In genomic region chr7:78718191-78718609, GRCm38 (mm10) we compare ENCODE assay signal across 9 mouse cellular contexts. TPM values are rescaled to one million over a fixed set of nuclear protein-coding genes. Genes with fewer than 3 reads are reported as not detected.
DNase-seq lines count a peak whose midpoint lies in the region; ATAC-seq and TF ChIP-seq lines count a peak whose summit lies in the region.
"Had no signal": no experiment of that assay in that cellular context is flagged by ENCODE, and none has a peak within 500 bp of the region (broad histone marks: within the 10 kb centered on the region; RNA-seq: fewer than 3 reads in every experiment).

No protein-coding gene starts in this region.

- TF ChIP-seq CTCF in heart, postnatal 0 days (IDR thresholded peaks at IDR 0.05; ENCODE audit: low read depth), result no peak
- TF ChIP-seq CTCF in stomach, postnatal 0 days (IDR thresholded peaks at IDR 0.05; ENCODE audit: low read depth), result no peak
- TF ChIP-seq CTCF in liver, postnatal 0 days (IDR thresholded peaks at IDR 0.05; ENCODE audit: low read depth), result no peak

- no peak overlapping the region for H3K9ac ChIP-seq in heart, postnatal 0 days (replicated peaks; ENCODE audit: low read depth, low read length)
- no peak overlapping the region for H3K9ac ChIP-seq in stomach, postnatal 0 days (ENCODE audit: low read length)
- no peak overlapping the region for H3K9ac ChIP-seq in liver, postnatal 0 days (replicated peaks)

- no peaks in the 10 kb centered on the region for H3K9me3 ChIP-seq in heart, postnatal 0 days (replicated peaks; ENCODE audit: control insufficient read depth, low read length)
- no peaks in the 10 kb centered on the region for H3K9me3 ChIP-seq in stomach, postnatal 0 days (ENCODE audit: control insufficient read depth, low read length)
- no peaks in the 10 kb centered on the region for H3K9me3 ChIP-seq in liver, postnatal 0 days (ENCODE audit: low read length)

- no peaks in the 10 kb centered on the region for H3K4me1 ChIP-seq in heart, postnatal 0 days (ENCODE audit: control insufficient read depth, insufficient read depth)
- no peaks in the 10 kb centered on the region for H3K4me1 ChIP-seq in stomach, postnatal 0 days (replicated peaks; ENCODE audit: control insufficient read depth, insufficient read depth)
- H3K4me1 ChIP-seq in liver, postnatal 0 days (ENCODE audit: insufficient read depth), result no peaks in the 10 kb centered on the region

- no peaks in the 10 kb centered on the region for H3K36me3 ChIP-seq in heart, postnatal 0 days (replicated peaks; ENCODE audit: control insufficient read depth, insufficient read depth, low read length)
- H3K36me3 ChIP-seq in stomach, postnatal 0 days (ENCODE audit: control insufficient read depth, insufficient read depth, low read length), result no peaks in the 10 kb centered on the region
- no peaks in the 10 kb centered on the region for H3K36me3 ChIP-seq in liver, postnatal 0 days (replicated peaks; ENCODE audit: insufficient read depth, low read length)

- DNase-seq in heart, postnatal 0 days (ENCODE audit: low spot score), result no peak
- no peak for DNase-seq in heart, adult 11 months
- DNase-seq in cerebellum, postnatal 25 days, result peak; percentile 80 to 82
- DNase-seq in layer of hippocampus, postnatal 36 days, result peak; percentile 60 to 66
- DNase-seq in stomach, postnatal 0 days (ENCODE audit: low spot score), result peak; percentile 19
- no peak for DNase-seq in Muller cell, postnatal 12 days (ENCODE audit: inconsistent ontology term)
- DNase-seq in liver, postnatal 0 days, result no peak
- no peak for DNase-seq in gastrocnemius, adult 8-10 months (ENCODE audit: low spot score in 2 of 2)

- H3K27me3 ChIP-seq in heart, postnatal 0 days (ENCODE audit: control insufficient read depth, insufficient read depth, low read length), result no peaks in the 10 kb centered on the region
- H3K27me3 ChIP-seq in stomach, postnatal 0 days (ENCODE audit: control insufficient read depth, insufficient read depth, low read length), result no peaks in the 10 kb centered on the region
- H3K27me3 ChIP-seq in liver, postnatal 0 days (ENCODE audit: insufficient read depth, low read length), result no peaks in the 10 kb centered on the region

- no peak for ATAC-seq in heart, postnatal 0 days (ENCODE audit: insufficient read depth, low read depth)
- peak; percentile 86 for ATAC-seq in stomach, postnatal 0 days (ENCODE audit: low FRiP score, low TSS enrichment)
- ATAC-seq in liver, postnatal 0 days, result no peak

- H3K4me3 ChIP-seq in heart, postnatal 0 days (ENCODE audit: low read depth, low read length), result no peak overlapping the region
- H3K4me3 ChIP-seq in stomach, postnatal 0 days (ENCODE audit: low read depth, low read length), result no peak overlapping the region
- H3K4me3 ChIP-seq in liver, postnatal 0 days (ENCODE audit: low read depth, low read length), result no peak overlapping the region
- H3K4me3 ChIP-seq: myocyte had no signal

- H3K27ac ChIP-seq in heart, postnatal 0 days (ENCODE audit: low read depth), result peak overlapping the region; percentile 46; the same call in 1 of the 2 replicates
- peak overlapping the region; percentile 80 for H3K27ac ChIP-seq in stomach, postnatal 0 days (replicated peaks)
- no peak overlapping the region for H3K27ac ChIP-seq in liver, postnatal 0 days (ENCODE audit: low read depth)

- WGBS in heart, postnatal 0 days, result 62% methylated on average over 8 of the region's 8 CpGs
- 40% methylated on average over 8 of the region's 8 CpGs for WGBS in stomach, postnatal 0 days
- 74% methylated on average over 8 of the region's 8 CpGs for WGBS in liver, postnatal 0 days (ENCODE audit: insufficient replicate concordance)

- H3K4me2 ChIP-seq in heart, postnatal 0 days (ENCODE audit: low read depth, low read length), result no peak overlapping the region
- H3K4me2 ChIP-seq in stomach, postnatal 0 days (replicated peaks; ENCODE audit: low read depth), result no peak overlapping the region
- H3K4me2 ChIP-seq in liver, postnatal 0 days (ENCODE audit: low read depth, low read length), result no peak overlapping the region

- TF ChIP-seq EP300 in heart, postnatal 0 days (IDR thresholded peaks at IDR 0.05; ENCODE audit: low read depth), result no peak
- TF ChIP-seq EP300 in stomach, postnatal 0 days (optimal IDR thresholded peaks at IDR 0.05), result peak; percentile 68
- TF ChIP-seq EP300 in liver, postnatal 0 days (IDR thresholded peaks at IDR 0.05; ENCODE audit: low read depth), result no peak

RNA-seq across cellular contexts. Expression of gene Ntrk3, which starts 19.6 kb away (rescaled TPM):
- total RNA-seq in heart, postnatal 0 days (2014; rRNA removed; ENCODE audit: low replicate concordance), result 2.2 and 4.2 TPM in 2 replicates
- 0.88 and 1.1 TPM in 2 replicates for polyA plus RNA-seq in heart, postnatal 0 days (2015; fragmentation: Nextera tagmentation; extraction: Ambion mirVana)
- total RNA-seq in layer of hippocampus, postnatal 36 days (2021), result 100 to 1,000 TPM; 199 to 229 TPM
- 2.2 and 2.9 TPM in 2 replicates for polyA plus RNA-seq in stomach, postnatal 0 days (2015; fragmentation: Nextera tagmentation; extraction: Ambion mirVana)
- polyA plus RNA-seq in liver, postnatal 0 days (2015; fragmentation: Nextera tagmentation; extraction: Ambion mirVana), result 0.12 and 0.16 TPM in 2 replicates
- total RNA-seq in gastrocnemius, adult 8-10 months (2022), result 1 to 10 TPM in 1 of 4 experiments, under 1 TPM in 3; 0.46 to 1.3 (median 0.93) TPM

Comparison
In these comparisons a context has a peak if more than half of its experiments do, and no peak if none do; other contexts are left out.
1. DNase-seq: peak in cerebellum, postnatal 25 days (2 of 2), layer of hippocampus, postnatal 36 days (2 of 2) and stomach, postnatal 0 days (single experiment); none in heart, postnatal 0 days (single experiment), heart, adult 11 months (single experiment), Muller cell, postnatal 12 days (single experiment), liver, postnatal 0 days (single experiment) and gastrocnemius, adult 8-10 months (0 of 2).
2. RNA of gene Ntrk3, which starts 19.6 kb away (total RNA-seq): 199 to 229 TPM in layer of hippocampus, postnatal 36 days; 2.2 to 4.2 TPM in heart, postnatal 0 days and 0.46 to 1.3 TPM in gastrocnemius, adult 8-10 months; every median in the first group is over 10 times any median in the second.